Mouse (Mus musculus) megakaryocyte progenitor cell, adult 5-6 weeks (primary cell): Measurements from ENCODE around the gene Atg2b. TPM values are rescaled to one million over a fixed set of nuclear protein-coding genes. Genes with fewer than 3 reads are reported as not detected.
A peak's percentile ranks its signal among the peaks of the same experiment; 100 is the strongest.

Experiments
- ATAC-seq: replicated peaks from 2 replicates; pipeline ENCODE4 v1.8.0; 2016; ENCODE audit warnings: mild to moderate bottlenecking, moderate TSS enrichment, inconsistent platforms; ENCODE audit not compliant: poor library complexity
- total RNA-seq, 2 experiments: library from RNA; stranded (forward) in 1 of 2; stranded (reverse) in 1 of 2; fragments of 157-497, 149-512 nt in 1 of 2; fragments of 200-1000 nt in 1 of 2; gene quantifications; 2 replicates each; pipeline versions ENCODE4 v1.2.3 to v1.2.4; 2015 to 2017

The Atg2b gene
- total RNA-seq, 2 experiments from 2014 or later = 20.2 to 34.3 TPM

GRCm38 (mm10) chr12:105598503-105598902, 86.5 kb downstream of the Atg2b start:
- peak; percentile 33; the same call in 1 of the 2 replicates for ATAC-seq

GRCm38 (mm10) chr12:105597135-105597534, 87.9 kb downstream of the Atg2b start:
- no peak for ATAC-seq

GRCm38 (mm10) chr12:105593471-105593870, 91.5 kb downstream of the Atg2b start:
- ATAC-seq = no peak

DNA sequence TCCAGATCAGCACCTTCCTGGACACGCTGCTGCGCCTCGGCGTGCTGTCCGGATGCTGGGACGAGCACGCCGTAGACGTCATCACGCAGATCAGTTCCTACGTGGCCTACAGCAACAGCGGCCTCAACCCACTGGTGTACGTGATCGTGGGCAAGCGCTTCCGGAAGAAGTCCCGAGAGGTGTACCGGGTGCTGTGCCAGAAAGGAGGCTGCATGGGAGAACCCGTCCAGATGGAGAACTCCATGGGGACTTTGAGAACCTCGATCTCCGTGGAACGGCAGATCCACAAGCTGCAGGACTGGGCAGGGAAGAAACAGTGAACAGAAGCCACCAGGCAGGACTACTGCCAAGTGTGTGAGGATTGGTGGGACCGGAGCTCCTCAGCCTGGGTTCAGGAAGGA, 92.7 kb downstream of the Atg2b start:
- no peak for ATAC-seq

DNA sequence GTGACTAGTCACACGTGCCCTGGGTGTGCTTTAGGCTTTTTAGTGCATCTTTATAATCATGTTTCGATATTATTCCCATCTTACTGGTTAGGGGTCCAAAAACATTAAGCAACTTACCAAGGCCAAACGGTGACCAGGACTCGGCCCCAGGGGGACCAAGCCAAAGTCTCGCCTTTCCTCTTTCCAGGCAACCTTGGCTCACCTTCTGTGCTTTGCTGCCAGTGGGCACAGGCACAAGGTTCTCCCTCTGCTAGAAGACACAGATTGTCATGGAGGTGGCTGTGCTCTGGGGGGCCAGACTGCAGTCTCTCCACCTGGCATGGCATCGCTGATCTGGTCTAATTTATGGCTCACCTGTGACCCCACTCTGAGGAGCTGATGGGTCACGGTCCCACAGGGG, 94.2 kb downstream of the Atg2b start:
- no peak for ATAC-seq

DNA sequence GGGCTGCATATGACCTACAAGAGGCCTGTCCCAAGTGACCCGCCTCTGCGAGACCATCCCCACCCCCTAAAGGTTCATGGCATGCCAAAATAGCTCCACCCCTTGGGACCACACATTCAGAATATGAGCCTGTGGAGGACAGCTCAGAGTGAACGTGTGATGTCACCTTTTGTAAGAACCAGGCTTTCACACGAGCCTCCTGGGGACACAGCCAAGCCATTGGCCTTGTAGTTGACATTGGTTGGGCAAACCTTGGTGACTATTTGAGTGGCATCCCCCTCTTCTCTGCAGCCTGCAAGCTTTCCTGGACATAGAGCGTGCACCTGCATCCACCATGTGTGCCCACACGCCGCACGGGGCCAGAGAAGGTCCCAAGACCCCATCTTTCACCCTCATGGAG, 97.5 kb downstream of the Atg2b start:
- ATAC-seq = no peak

GRCm38 (mm10) chr12:105584851-105585250, 100.2 kb downstream of the Atg2b start:
- ATAC-seq = peak; percentile 72

DNA sequence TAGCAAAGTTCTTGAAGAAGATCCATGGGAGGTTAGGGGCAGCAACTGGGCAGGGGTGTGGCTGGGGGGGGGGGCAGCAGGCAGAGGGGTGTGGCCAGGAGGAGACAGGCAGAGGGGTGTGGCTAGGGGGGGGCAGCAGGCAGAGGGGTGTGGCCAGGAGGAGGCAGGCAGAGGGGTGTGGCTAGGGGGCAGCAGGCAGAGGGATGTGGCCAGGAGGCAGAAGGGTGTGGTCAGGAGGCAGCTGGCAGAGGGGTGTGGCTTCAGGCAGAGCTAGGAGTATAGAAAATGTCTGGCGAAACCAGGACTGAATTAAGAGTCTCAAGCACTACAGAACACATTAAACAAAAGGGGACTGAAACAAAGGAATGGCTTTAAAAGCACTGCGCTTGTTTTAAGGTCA, 101.5 kb downstream of the Atg2b start:
- peak; percentile 96 for ATAC-seq

DNA sequence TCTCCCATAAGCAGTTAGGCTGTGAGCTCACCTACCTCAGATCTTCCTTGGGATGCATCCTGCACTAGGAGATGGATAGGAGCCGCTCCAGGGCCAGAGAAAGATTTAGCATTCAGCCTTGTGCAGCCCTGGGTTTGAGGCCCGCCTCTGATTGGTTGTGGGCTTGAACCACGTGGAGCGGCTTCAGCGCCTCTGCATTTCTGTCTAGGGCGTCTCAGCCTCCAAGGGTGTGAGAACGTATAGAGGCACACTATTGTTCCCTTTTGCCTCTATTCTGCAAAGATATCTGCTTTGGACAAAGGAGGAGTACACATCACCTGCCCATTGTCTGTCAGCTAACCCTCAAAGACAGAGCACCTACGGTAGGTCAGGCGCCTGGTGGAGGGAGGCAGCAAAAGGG, 102.5 kb downstream of the Atg2b start:
- no peak for ATAC-seq

GRCm38 (mm10) chr12:105580490-105580889, 104.5 kb downstream of the Atg2b start:
- no peak for ATAC-seq

DNA sequence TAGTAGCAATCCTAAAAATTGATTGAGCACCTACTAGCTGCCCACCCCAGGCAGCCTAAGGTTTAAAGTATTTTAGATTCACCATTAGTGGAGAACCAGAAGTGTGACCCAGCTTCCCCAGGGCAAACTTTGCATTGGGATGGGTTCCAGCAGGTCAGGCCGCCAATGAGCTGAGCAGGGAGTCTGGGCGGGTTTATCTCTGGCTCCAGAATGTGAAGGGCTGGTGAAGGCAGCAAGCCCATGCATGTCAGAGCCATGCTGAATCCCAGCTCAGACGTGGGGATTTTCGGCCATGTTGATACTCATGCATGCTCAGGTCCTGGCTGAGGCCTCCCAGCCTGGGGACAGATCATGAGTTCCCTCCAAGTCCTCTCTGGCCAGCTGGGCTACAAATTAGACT, 110.7 kb downstream of the Atg2b start:
- no peak for ATAC-seq

DNA sequence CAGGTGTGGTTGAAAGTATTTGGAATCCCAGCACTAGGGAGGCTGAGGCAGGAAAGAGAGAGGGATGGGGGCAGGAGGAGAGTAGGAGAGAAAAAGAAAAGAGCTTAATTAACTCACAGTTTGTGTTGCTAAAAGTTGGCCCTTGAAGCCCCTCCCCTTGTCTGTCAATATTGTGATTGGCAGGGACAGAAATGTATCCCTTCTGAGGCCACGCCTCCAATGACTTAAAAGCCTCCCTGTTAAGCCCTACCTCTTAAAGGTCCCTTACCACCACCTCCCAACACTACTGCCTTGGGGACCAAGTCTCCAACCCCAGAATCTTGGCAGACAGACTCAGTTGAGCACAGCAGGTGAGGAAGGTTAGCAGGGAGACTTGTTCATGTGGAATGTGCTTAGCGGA, 112.4 kb downstream of the Atg2b start:
- ATAC-seq = 0 out of 2 replicates have a peak, but pooled peaks have one; percentile 29

DNA sequence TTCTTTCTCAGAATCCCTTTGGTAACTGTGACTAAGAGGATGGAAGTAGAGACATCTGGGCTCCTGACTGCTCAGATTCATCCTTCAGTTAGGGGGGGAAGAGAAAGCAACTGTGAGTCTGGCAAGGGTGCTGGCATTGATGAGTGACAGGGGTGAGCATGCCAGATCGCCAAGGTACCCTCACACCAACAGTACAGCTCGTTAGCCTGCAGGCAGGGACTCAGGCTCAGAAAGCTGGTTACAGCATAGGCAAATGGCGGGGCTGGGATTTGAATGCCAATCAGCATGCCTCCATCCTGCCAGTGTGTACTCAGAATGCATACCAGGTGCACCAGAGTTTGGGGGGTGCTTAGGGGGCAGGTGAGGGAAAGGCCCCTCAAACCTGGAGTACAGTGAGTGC, 113.1 kb downstream of the Atg2b start:
- ATAC-seq = no peak

Other genes with a start within 250 kb of the Atg2b start
- 0.05 TPM in 1 of 2 replicates, not detected in the other for gene D430019H16Rik, start 231.4 kb downstream of the Atg2b start, total RNA-seq (2015)
- 0.04 TPM in 1 of 2 replicates, not detected in the other for gene D430019H16Rik, start 231.4 kb downstream of the Atg2b start, total RNA-seq (2017)
- not detected in 2 replicates for gene Bdkrb2, start 122.0 kb downstream of the Atg2b start, total RNA-seq (2015)
- gene Bdkrb2, start 122.0 kb downstream of the Atg2b start, total RNA-seq (2017) = not detected in 2 replicates
- gene Bdkrb1, start 82.1 kb downstream of the Atg2b start, total RNA-seq (2015) = not detected in 2 replicates
- not detected in 2 replicates for gene Bdkrb1, start 82.1 kb downstream of the Atg2b start, total RNA-seq (2017)
- 16.8 and 23.4 TPM in 2 replicates for gene Gskip, start 382 bp downstream of the Atg2b start, total RNA-seq (2015)
- 11.7 and 14.6 TPM in 2 replicates for gene Gskip, start 382 bp downstream of the Atg2b start, total RNA-seq (2017)
- not detected in 2 replicates for gene Ak7, start 20.8 kb upstream of the Atg2b start, total RNA-seq (2015)
- 0.10 TPM in 1 of 2 replicates, not detected in the other for gene Ak7, start 20.8 kb upstream of the Atg2b start, total RNA-seq (2017)
- gene Papola, start 99.5 kb upstream of the Atg2b start, total RNA-seq (2015) = 223 and 232 TPM in 2 replicates
- 104 and 140 TPM in 2 replicates for gene Papola, start 99.5 kb upstream of the Atg2b start, total RNA-seq (2017)